Mouse (Mus musculus): Measurements from ENCODE around the gene Dusp28. TPM values are rescaled to one million over a fixed set of nuclear protein-coding genes. Genes with fewer than 3 reads are reported as not detected.

The Dusp28 gene
- polyA plus RNA-seq (2014; fragmentation: Nextera tagmentation; extraction: Ambion mirVana): 6.9 and 8.9 TPM in 2 replicates

GRCm38 (mm10) chr1:92906779-92907631 lies at the start of gene Dusp28:
Gene Dusp28, plus strand, starts transcription at chr1:92906981.
- DNase-seq (peak; percentile 90), ATAC-seq (ENCODE audit: insufficient read depth) (peak; percentile 90)
- H3K4me1 ChIP-seq (ENCODE audit: insufficient read depth): peaks cover 13% of the 10 kb centered on the region
- TF ChIP-seq CTCF (IDR thresholded peaks at IDR 0.05; ENCODE audit: low read depth): peak; percentile 68
- no peaks in the 10 kb centered on the region for H3K9me3 ChIP-seq (ENCODE audit: low read depth, low read length)
- peak within 1 kb of the TSS; percentile 81 for H3K27ac ChIP-seq (ENCODE audit: low read depth)
- H3K27me3 ChIP-seq (ENCODE audit: insufficient read depth, low read length): no peaks in the 10 kb centered on the region
- WGBS: under 1% methylated on average over 81 of the region's 81 CpGs
- H3K36me3 ChIP-seq (ENCODE audit: insufficient read depth): no peaks in the 10 kb centered on the region
- H3K4me3 ChIP-seq (ENCODE audit: low read depth, low read length): peak within 1 kb of the TSS; percentile 71
- H3K9ac ChIP-seq: peak within 1 kb of the TSS; percentile 70
- H3K4me2 ChIP-seq: peak within 1 kb of the TSS; percentile 79

GRCm38 (mm10) chr1:92861503-92861902 lies 45.3 kb upstream of the Dusp28 start:
- no peak for ATAC-seq (ENCODE audit: insufficient read depth)
- Histone ChIP-seq H3K36me3 (ENCODE audit: insufficient read depth) (peaks cover 23% of the 10 kb centered on the region), H3K4me1 (ENCODE audit: insufficient read depth) (no peaks in the 10 kb centered on the region), H3K9me3 (ENCODE audit: low read depth, low read length) (no peaks in the 10 kb centered on the region), H3K9ac (no peak overlapping the region), H3K4me2 (no peak overlapping the region), H3K4me3 (ENCODE audit: low read depth, low read length) (no peak overlapping the region), H3K27ac (ENCODE audit: low read depth) (no peak overlapping the region), H3K27me3 (ENCODE audit: insufficient read depth, low read length) (no peaks in the 10 kb centered on the region)
- TF ChIP-seq CTCF (IDR thresholded peaks at IDR 0.05; ENCODE audit: low read depth): no peak
- DNase-seq: no peak
- 72% methylated on average over 6 of the region's 6 CpGs for WGBS

GRCm38 (mm10) chr1:92863268-92863667 lies 43.5 kb upstream of the Dusp28 start:
- Histone ChIP-seq H3K4me2 (no peak overlapping the region), H3K27me3 (ENCODE audit: insufficient read depth, low read length) (no peaks in the 10 kb centered on the region), H3K9me3 (ENCODE audit: low read depth, low read length) (no peaks in the 10 kb centered on the region), H3K4me3 (ENCODE audit: low read depth, low read length) (no peak overlapping the region), H3K36me3 (ENCODE audit: insufficient read depth) (peaks cover 11% of the 10 kb centered on the region; the same call in 1 of the 2 replicates), H3K4me1 (ENCODE audit: insufficient read depth) (no peaks in the 10 kb centered on the region), H3K27ac (ENCODE audit: low read depth) (no peak overlapping the region), H3K9ac (no peak overlapping the region)
- DNase-seq (no peak), ATAC-seq (ENCODE audit: insufficient read depth) (no peak)
- no peak for TF ChIP-seq CTCF (IDR thresholded peaks at IDR 0.05; ENCODE audit: low read depth)
- WGBS: 79% methylated on average over 4 of the region's 4 CpGs

GRCm38 (mm10) chr1:92866170-92866569 lies 40.6 kb upstream of the Dusp28 start:
- Histone ChIP-seq H3K9me3 (ENCODE audit: low read depth, low read length) (no peaks in the 10 kb centered on the region), H3K27ac (ENCODE audit: low read depth) (no peak overlapping the region), H3K36me3 (ENCODE audit: insufficient read depth) (no peaks in the 10 kb centered on the region), H3K4me2 (no peak overlapping the region), H3K4me1 (ENCODE audit: insufficient read depth) (no peaks in the 10 kb centered on the region), H3K9ac (no peak overlapping the region), H3K27me3 (ENCODE audit: insufficient read depth, low read length) (no peaks in the 10 kb centered on the region), H3K4me3 (ENCODE audit: low read depth, low read length) (no peak overlapping the region)
- TF ChIP-seq CTCF (IDR thresholded peaks at IDR 0.05; ENCODE audit: low read depth): no peak
- DNase-seq (peak; percentile 45), ATAC-seq (ENCODE audit: insufficient read depth) (no peak; the same call in 1 of the 2 replicates)
- WGBS: 69% methylated on average over 2 of the region's 2 CpGs

GRCm38 (mm10) chr1:92869985-92870384 lies 36.8 kb upstream of the Dusp28 start:
- WGBS: 68% methylated on average over 2 of the region's 2 CpGs

GRCm38 (mm10) chr1:92872666-92873065 lies 34.1 kb upstream of the Dusp28 start:
- Histone ChIP-seq H3K27ac (ENCODE audit: low read depth) (no peak overlapping the region), H3K27me3 (ENCODE audit: insufficient read depth, low read length) (no peaks in the 10 kb centered on the region), H3K9ac (no peak overlapping the region), H3K4me3 (ENCODE audit: low read depth, low read length) (no peak overlapping the region), H3K9me3 (ENCODE audit: low read depth, low read length) (no peaks in the 10 kb centered on the region), H3K4me1 (ENCODE audit: insufficient read depth) (no peaks in the 10 kb centered on the region), H3K36me3 (ENCODE audit: insufficient read depth) (no peaks in the 10 kb centered on the region), H3K4me2 (no peak overlapping the region)
- TF ChIP-seq CTCF (IDR thresholded peaks at IDR 0.05; ENCODE audit: low read depth): no peak
- ATAC-seq (ENCODE audit: insufficient read depth) (no peak), DNase-seq (no peak)
- WGBS: 77% methylated on average over 7 of the region's 7 CpGs

More at GRCm38 (mm10) chr1:92869985-92870384, 36.8 kb upstream of the Dusp28 start:
- Histone ChIP-seq H3K4me1 (ENCODE audit: insufficient read depth) (no peaks in the 10 kb centered on the region), H3K9me3 (ENCODE audit: low read depth, low read length) (no peaks in the 10 kb centered on the region), H3K27ac (ENCODE audit: low read depth) (no peak overlapping the region), H3K36me3 (ENCODE audit: insufficient read depth) (no peaks in the 10 kb centered on the region), H3K4me2 (no peak overlapping the region), H3K27me3 (ENCODE audit: insufficient read depth, low read length) (no peaks in the 10 kb centered on the region), H3K9ac (no peak overlapping the region), H3K4me3 (ENCODE audit: low read depth, low read length) (no peak overlapping the region)
- TF ChIP-seq CTCF (IDR thresholded peaks at IDR 0.05; ENCODE audit: low read depth): no peak
- DNase-seq (no peak), ATAC-seq (ENCODE audit: insufficient read depth) (no peak)

GRCm38 (mm10) chr1:92874011-92874410 lies 32.8 kb upstream of the Dusp28 start:
- no peaks in the 10 kb centered on the region for H3K27me3 ChIP-seq (ENCODE audit: insufficient read depth, low read length)

More at GRCm38 (mm10) chr1:92874011-92874410, 32.8 kb upstream of the Dusp28 start:
- WGBS: 72% methylated on average over 3 of the region's 3 CpGs
- H3K27ac ChIP-seq (ENCODE audit: low read depth): no peak overlapping the region
- H3K9me3 ChIP-seq (ENCODE audit: low read depth, low read length): no peaks in the 10 kb centered on the region
- TF ChIP-seq CTCF (IDR thresholded peaks at IDR 0.05; ENCODE audit: low read depth): no peak
- H3K9ac ChIP-seq: no peak overlapping the region
- no peaks in the 10 kb centered on the region for H3K36me3 ChIP-seq (ENCODE audit: insufficient read depth)
- DNase-seq (no peak), ATAC-seq (ENCODE audit: insufficient read depth) (no peak)
- no peaks in the 10 kb centered on the region for H3K4me1 ChIP-seq (ENCODE audit: insufficient read depth)
- H3K4me3 ChIP-seq (ENCODE audit: low read depth, low read length): no peak overlapping the region
- H3K4me2 ChIP-seq: no peak overlapping the region

Data from lung, embryonic 14.5 days (tissue).